Mouse (Mus musculus): ENCODE results near the gene Plekha7. TPM values are rescaled to one million over a fixed set of nuclear protein-coding genes. Genes with fewer than 3 reads are reported as not detected.

Gene Plekha7
- total RNA-seq, 2 experiments from 2014 or later, result not detected

GRCm38 (mm10) chr7:116103091-116103490 is 205.1 kb downstream of the Plekha7 start:
- ATAC-seq (replicated peaks; ENCODE audit: poor library complexity, severe bottlenecking), result no peak

GRCm38 (mm10) chr7:116099952-116100528 is 208.1 kb downstream of the Plekha7 start:
- ATAC-seq (replicated peaks; ENCODE audit: poor library complexity, severe bottlenecking), result no peak

DNA sequence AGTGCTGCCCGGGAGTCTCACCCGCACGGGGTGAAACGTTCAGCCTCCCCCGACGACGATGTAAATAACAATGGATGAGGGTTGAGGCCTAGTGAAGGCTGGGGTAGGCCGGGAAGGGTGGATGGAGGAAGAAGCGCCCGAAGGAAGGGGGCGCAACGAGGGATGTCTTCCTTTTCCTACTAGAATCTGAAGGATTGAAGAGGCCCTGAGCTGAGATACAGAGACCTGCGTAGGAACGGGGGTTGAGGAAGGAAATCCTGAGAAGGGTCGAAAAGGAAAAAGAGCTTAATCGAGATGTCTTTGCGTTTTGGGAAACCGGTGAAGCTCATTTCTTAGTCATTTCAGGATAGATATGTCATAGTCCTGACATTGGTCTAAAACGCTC is 214.7 kb downstream of the Plekha7 start:
- peak; percentile 74 for ATAC-seq (replicated peaks; ENCODE audit: poor library complexity, severe bottlenecking)

DNA sequence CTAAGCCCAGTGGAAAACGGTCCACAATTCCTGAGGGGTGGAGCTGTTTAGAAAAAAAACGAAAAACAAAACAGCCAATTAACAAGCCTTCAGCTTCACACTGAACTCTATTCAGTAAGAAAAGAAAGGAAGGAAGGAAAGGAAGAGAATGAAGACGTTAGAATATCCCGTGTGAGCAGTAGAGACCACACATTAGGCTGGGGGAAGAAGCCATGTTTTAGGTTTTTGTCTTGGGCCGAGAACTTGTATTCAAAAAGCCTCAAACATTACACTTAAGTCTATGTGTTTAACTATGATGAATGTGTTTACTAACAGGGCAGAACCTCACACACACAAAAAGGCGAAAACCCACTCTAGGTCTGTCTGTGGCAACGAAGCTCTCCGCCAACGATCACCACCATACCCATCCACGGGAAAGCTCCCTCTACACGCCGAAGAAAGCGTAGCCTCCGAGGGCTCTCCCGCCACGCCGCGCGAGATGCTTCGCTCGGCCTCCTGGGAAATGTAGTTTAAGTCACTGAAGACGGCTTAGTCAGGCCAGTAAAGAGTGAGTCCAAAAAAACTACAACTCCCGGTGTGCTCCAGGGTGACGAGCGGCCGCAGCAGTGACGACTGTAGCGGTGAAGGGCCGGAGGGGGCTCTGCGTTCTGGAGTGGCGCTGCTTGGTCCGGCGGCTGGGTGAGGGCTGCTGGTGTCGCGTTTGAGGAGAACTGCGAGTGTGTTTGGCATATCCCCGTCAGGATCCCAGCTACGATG is 215.3 kb downstream of the Plekha7 start:
- ATAC-seq (replicated peaks; ENCODE audit: poor library complexity, severe bottlenecking), result peak; percentile 95

GRCm38 (mm10) chr7:116084366-116084765 is 223.8 kb downstream of the Plekha7 start, which contains the start of gene Gm4353:
Gm4353 (minus strand) TSS chr7:116084635.
- peak; percentile 96 for ATAC-seq (replicated peaks; ENCODE audit: poor library complexity, severe bottlenecking)

Other genes starting within 250 kb of the Plekha7 start
- 0.77 and 0.81 TPM in 2 replicates for gene Gm4353, start 223.7 kb downstream of the Plekha7 start, total RNA-seq (2014; fragmentation: Nextera tagmentation)
- 2.8 and 2.9 TPM in 2 replicates for gene Gm4353, start 223.7 kb downstream of the Plekha7 start, total RNA-seq (2017)
- 2,911 and 2,968 TPM in 2 replicates for gene Rps13, start 25.8 kb upstream of the Plekha7 start, total RNA-seq (2014; fragmentation: Nextera tagmentation)
- 2,703 and 3,256 TPM in 2 replicates for gene Rps13, start 25.8 kb upstream of the Plekha7 start, total RNA-seq (2017)
- gene Pik3c2a, start 135.1 kb upstream of the Plekha7 start, total RNA-seq (2014; fragmentation: Nextera tagmentation), result 13.2 and 24.8 TPM in 2 replicates
- 12.8 and 13.8 TPM in 2 replicates for gene Pik3c2a, start 135.1 kb upstream of the Plekha7 start, total RNA-seq (2017)
- gene Nucb2, start 196.0 kb upstream of the Plekha7 start, total RNA-seq (2014; fragmentation: Nextera tagmentation), result 39.3 and 55.1 TPM in 2 replicates
- 87.7 and 106 TPM in 2 replicates for gene Nucb2, start 196.0 kb upstream of the Plekha7 start, total RNA-seq (2017)

All from granulocyte monocyte progenitor cell, adult 5-6 weeks (primary cell).